Mouse (Mus musculus) liver, postnatal 0 days (tissue): ENCODE data around the gene Nprl3.

ENCODE experiments used
- CTCF ChIP-seq: sonication (generic); IDR thresholded peaks from 2 replicates; pipeline ENCODE4 v1.5.1; 2016; ENCODE audit warnings: antibody characterized with exemption, low read depth
- EP300 ChIP-seq: IDR thresholded peaks from 2 replicates; pipeline ENCODE4 v1.6.1; 2016; ENCODE audit warnings: antibody characterized with exemption, low read depth, mild to moderate bottlenecking

GRCm38 (mm10) chr11:32267964-32268363 is 457 bp upstream of the Nprl3 start:
- TF ChIP-seq CTCF (no peak), EP300 (0 out of 2 replicates have a peak, but pooled peaks have one; percentile 9)
